Mouse (Mus musculus): ENCODE results near the gene Rad51d. TPM values are rescaled to one million over a fixed set of nuclear protein-coding genes. Genes with fewer than 3 reads are reported as not detected.
A peak's percentile ranks its signal among the peaks of the same experiment; 100 is the strongest.

The Rad51d gene
- polyA plus RNA-seq, 1 experiment, result 21.2 TPM

GRCm38 (mm10) chr11:82921691-82922090 lies 31.3 kb upstream of the Rad51d start:
- WGBS, result 69% methylated on average over 4 of the region's 4 CpGs
- TF ChIP-seq CTCF (IDR thresholded peaks at IDR 0.05; ENCODE audit: borderline replicate concordance, insufficient read depth, low read depth, low read length) (no peak), POLR2A (IDR thresholded peaks at IDR 0.05; ENCODE audit: borderline replicate concordance, insufficient read depth, low read length) (no peak)
- no peak overlapping the region for H3K27ac ChIP-seq (ENCODE audit: insufficient read depth, low read length)
- H3K4me3 ChIP-seq (replicated peaks; ENCODE audit: insufficient read depth, low read depth, low read length), result no peak overlapping the region
- no peak for DNase-seq
- no peaks in the 10 kb centered on the region for H3K27me3 ChIP-seq (ENCODE audit: control insufficient read depth, insufficient read depth, low read length)
- no peaks in the 10 kb centered on the region for H3K4me1 ChIP-seq (ENCODE audit: control insufficient read depth, insufficient read depth, low read length)

DNA sequence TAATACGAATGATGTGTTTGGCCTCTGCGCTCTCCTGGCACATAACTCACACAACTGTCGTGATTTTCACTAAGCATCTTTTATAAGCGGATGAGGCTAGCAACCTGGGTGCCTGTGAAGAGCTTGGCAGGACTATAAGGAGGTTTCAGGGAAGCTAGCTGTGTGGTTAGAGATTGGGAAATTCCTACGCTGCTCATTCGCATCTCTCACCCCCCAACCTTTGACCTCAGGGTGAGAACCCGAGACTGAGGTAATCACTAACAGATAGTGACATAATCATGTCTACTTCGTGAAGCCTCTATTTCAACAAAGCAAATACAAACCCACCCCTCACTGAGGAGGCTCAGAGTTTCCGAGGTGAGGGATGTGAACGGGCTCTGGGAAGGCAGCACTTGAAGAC lies 30.4 kb upstream of the Rad51d start:
- H3K4me3 ChIP-seq (replicated peaks; ENCODE audit: insufficient read depth, low read depth, low read length), result no peak overlapping the region
- DNase-seq, result no peak
- TF ChIP-seq CTCF (IDR thresholded peaks at IDR 0.05; ENCODE audit: borderline replicate concordance, insufficient read depth, low read depth, low read length) (no peak), POLR2A (IDR thresholded peaks at IDR 0.05; ENCODE audit: borderline replicate concordance, insufficient read depth, low read length) (no peak)
- H3K27ac ChIP-seq (ENCODE audit: insufficient read depth, low read length), result no peak overlapping the region
- H3K27me3 ChIP-seq (ENCODE audit: control insufficient read depth, insufficient read depth, low read length), result no peaks in the 10 kb centered on the region
- H3K4me1 ChIP-seq (ENCODE audit: control insufficient read depth, insufficient read depth, low read length), result no peaks in the 10 kb centered on the region
- 69% methylated on average over 10 of the region's 10 CpGs for WGBS

GRCm38 (mm10) chr11:82914711-82915352 lies 24.4 kb upstream of the Rad51d start:
- 8% methylated on average over 16 of the region's 16 CpGs for WGBS
- Histone ChIP-seq H3K27ac (ENCODE audit: insufficient read depth, low read length) (no peak overlapping the region), H3K4me1 (ENCODE audit: control insufficient read depth, insufficient read depth, low read length) (no peaks in the 10 kb centered on the region), H3K4me3 (replicated peaks; ENCODE audit: insufficient read depth, low read depth, low read length) (no peak overlapping the region), H3K27me3 (ENCODE audit: control insufficient read depth, insufficient read depth, low read length) (no peaks in the 10 kb centered on the region)
- peak; percentile 60 to 78 for DNase-seq
- TF ChIP-seq POLR2A (IDR thresholded peaks at IDR 0.05; ENCODE audit: borderline replicate concordance, insufficient read depth, low read length) (no peak), CTCF (IDR thresholded peaks at IDR 0.05; ENCODE audit: borderline replicate concordance, insufficient read depth, low read depth, low read length) (peak; percentile 96)

- no peak for DNase-seq
- H3K27me3 ChIP-seq (ENCODE audit: control insufficient read depth, insufficient read depth, low read length), result no peaks in the 10 kb centered on the region
- peaks cover 4% of the 10 kb centered on the region; the same call in 1 of the 2 replicates for H3K4me1 ChIP-seq (ENCODE audit: control insufficient read depth, insufficient read depth, low read length)
- WGBS, result 70% methylated on average over 11 of the region's 11 CpGs
- H3K4me3 ChIP-seq (replicated peaks; ENCODE audit: insufficient read depth, low read depth, low read length), result no peak overlapping the region
- TF ChIP-seq POLR2A (IDR thresholded peaks at IDR 0.05; ENCODE audit: borderline replicate concordance, insufficient read depth, low read length), result no peak
- no peak for TF ChIP-seq CTCF (IDR thresholded peaks at IDR 0.05; ENCODE audit: borderline replicate concordance, insufficient read depth, low read depth, low read length)
- H3K27ac ChIP-seq (ENCODE audit: insufficient read depth, low read length), result no peak overlapping the region
Measured at GRCm38 (mm10) chr11:82910679-82911389, 20.4 kb upstream of the Rad51d start.

DNA sequence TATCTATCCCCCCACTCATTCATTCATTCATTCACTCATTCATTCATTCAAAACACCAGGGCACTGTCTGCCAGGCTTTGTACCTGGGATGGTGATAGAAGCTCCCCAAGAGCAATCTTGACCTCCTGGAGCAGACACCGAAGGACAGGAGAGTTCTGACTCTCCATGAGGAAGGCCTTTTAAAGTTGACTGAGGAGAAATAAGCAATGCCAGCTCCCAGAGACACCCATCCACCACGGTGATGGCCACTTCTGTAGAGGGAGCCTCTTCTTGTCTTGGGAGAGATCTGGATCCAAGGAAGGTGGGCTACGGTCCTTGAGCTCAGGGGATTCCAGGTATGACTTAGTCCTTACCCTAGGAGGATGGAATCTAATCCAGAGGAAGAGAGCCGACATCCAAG lies 19.8 kb upstream of the Rad51d start, which contains the start of gene Unc45b:
TSS of gene Unc45b (plus strand) at position 301 of the 400 bp plus-strand sequence.
- no peak for DNase-seq
- 83% methylated on average over 4 of the region's 4 CpGs for WGBS
- H3K27ac ChIP-seq (ENCODE audit: insufficient read depth, low read length), result no peak within 1 kb of the TSS

DNA sequence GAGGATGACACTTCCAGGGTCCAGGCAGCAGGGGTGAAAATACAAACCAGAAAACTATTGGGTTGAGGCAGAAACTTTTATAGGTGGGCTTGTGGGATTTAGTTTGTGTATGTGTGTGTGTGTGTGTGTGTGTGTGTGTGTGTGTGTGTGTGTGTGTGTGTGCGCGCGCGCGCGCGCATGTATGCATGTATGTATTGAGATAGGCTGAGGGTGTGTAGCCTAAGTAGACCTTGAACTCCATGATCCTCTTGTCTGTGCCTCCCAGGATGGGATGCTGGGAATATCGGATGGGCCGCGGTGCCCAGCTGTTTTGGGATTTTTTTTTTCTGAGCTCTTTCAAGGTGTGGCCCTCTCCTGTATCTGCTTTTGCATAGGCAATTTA lies 18.2 kb upstream of the Rad51d start:
- WGBS, result 56% methylated on average over 10 of the region's 10 CpGs
- Histone ChIP-seq H3K4me1 (ENCODE audit: control insufficient read depth, insufficient read depth, low read length) (peaks cover 4% of the 10 kb centered on the region; the same call in 1 of the 2 replicates), H3K27me3 (ENCODE audit: control insufficient read depth, insufficient read depth, low read length) (no peaks in the 10 kb centered on the region), H3K4me3 (replicated peaks; ENCODE audit: insufficient read depth, low read depth, low read length) (no peak overlapping the region), H3K27ac (ENCODE audit: insufficient read depth, low read length) (no peak overlapping the region)
- TF ChIP-seq CTCF (IDR thresholded peaks at IDR 0.05; ENCODE audit: borderline replicate concordance, insufficient read depth, low read depth, low read length), result no peak
- no peak for TF ChIP-seq POLR2A (IDR thresholded peaks at IDR 0.05; ENCODE audit: borderline replicate concordance, insufficient read depth, low read length)
- no peak for DNase-seq

More for the DNA sequence above, 19.8 kb upstream of the Rad51d start, which contains the start of gene Unc45b:
- H3K4me1 ChIP-seq (ENCODE audit: control insufficient read depth, insufficient read depth, low read length), result peaks cover 4% of the 10 kb centered on the region; the same call in 1 of the 2 replicates
- TF ChIP-seq CTCF (IDR thresholded peaks at IDR 0.05; ENCODE audit: borderline replicate concordance, insufficient read depth, low read depth, low read length), result no peak
- no peak for TF ChIP-seq POLR2A (IDR thresholded peaks at IDR 0.05; ENCODE audit: borderline replicate concordance, insufficient read depth, low read length)
- H3K4me3 ChIP-seq (replicated peaks; ENCODE audit: insufficient read depth, low read depth, low read length), result no peak within 1 kb of the TSS
- no peaks in the 10 kb centered on the region for H3K27me3 ChIP-seq (ENCODE audit: control insufficient read depth, insufficient read depth, low read length)

DNA sequence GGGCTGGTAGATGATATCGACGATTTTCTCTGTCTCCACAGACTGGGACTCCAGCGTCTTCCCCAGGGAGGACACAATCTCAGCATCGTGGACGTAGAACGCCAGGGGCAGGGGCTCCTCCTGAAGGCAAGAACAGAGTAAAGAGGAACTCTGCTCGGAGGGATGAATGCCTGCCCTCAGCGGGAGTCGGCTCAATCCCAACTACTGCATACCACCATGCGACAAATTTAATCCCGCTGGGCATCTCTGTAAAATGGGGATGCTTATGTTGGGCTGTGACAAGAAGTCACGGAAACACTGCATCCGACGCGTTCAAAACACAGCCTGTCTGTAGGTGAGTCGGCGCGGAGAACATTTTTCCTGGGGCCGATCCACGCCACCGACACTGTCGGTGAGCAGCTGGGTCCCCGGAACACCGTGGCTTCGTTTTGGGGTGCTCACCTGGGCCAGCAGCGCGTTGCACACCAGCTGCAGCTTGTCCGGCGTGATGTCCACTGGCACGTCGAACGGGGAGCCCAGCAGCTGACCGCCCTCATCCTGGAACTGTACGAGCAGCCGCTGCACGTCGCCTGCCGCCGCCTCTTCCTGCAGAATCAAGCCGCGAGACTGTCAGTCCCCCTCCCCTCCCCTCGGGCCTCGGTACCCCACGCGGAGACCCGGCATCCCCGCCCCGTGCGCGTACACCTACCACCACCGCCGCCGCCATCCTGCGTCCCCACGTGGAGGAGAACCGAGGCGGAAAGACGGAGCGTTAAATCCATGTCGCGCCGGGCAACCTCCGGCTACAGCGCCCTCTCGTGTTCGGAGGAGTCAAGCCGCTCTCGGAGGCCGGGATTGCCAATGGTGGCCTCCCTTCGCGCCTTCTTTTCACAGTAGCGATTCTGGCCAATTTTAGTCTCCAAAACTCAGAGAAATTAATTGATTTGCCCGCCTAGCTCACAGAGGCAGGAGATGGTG lies 17.5 kb upstream of the Rad51d start, which contains the start of gene Nle1:
TSS of gene Nle1 (minus strand) at position 761 of the 957 bp plus-strand sequence.
- no peak within 1 kb of the TSS for H3K27ac ChIP-seq (ENCODE audit: insufficient read depth, low read length)
- peaks cover 4% of the 10 kb centered on the region; the same call in 1 of the 2 replicates for H3K4me1 ChIP-seq (ENCODE audit: control insufficient read depth, insufficient read depth, low read length)
- peak; percentile 65 for TF ChIP-seq POLR2A (IDR thresholded peaks at IDR 0.05; ENCODE audit: borderline replicate concordance, insufficient read depth, low read length)
- TF ChIP-seq CTCF (IDR thresholded peaks at IDR 0.05; ENCODE audit: borderline replicate concordance, insufficient read depth, low read depth, low read length), result peak; percentile 82
- no peaks in the 10 kb centered on the region for H3K27me3 ChIP-seq (ENCODE audit: control insufficient read depth, insufficient read depth, low read length)
- peak within 1 kb of the TSS; percentile 57 for H3K4me3 ChIP-seq (replicated peaks; ENCODE audit: insufficient read depth, low read depth, low read length)
- DNase-seq, result peak; percentile 89 to 95
- under 1% methylated on average over 72 of the region's 73 CpGs for WGBS
